Mouse (Mus musculus) kidney, adult 2 months (tissue): ENCODE results near the gene Tab1. TPM values are rescaled to one million over a fixed set of nuclear protein-coding genes. Genes with fewer than 3 reads are reported as not detected.

Experiments used
- DNase-seq: peaks from one replicate; pipeline ENCODE4 v3.0.0; 2021
- H3K27ac ChIP-seq: fragments of 200-500 bp; 2 replicates; pipeline ENCODE4 v1.5.1; 2012; ENCODE audit warnings: low read depth, low read length, control low read depth, inconsistent platforms; ENCODE audit not compliant: insufficient read depth
- H3K27me3 ChIP-seq: fragments of 200-500 bp; replicated peaks from 2 replicates; pipeline ENCODE4 v1.6.1; 2012; ENCODE audit warnings: mild to moderate bottlenecking, moderate library complexity, low read length, inconsistent platforms; ENCODE audit not compliant: control insufficient read depth, insufficient read depth
- H3K36me3 ChIP-seq: fragments of 200-500 bp; 2 replicates; pipeline ENCODE4 v1.6.1; 2012; ENCODE audit warnings: mild to moderate bottlenecking, moderate library complexity, low read length, inconsistent platforms; ENCODE audit not compliant: control insufficient read depth, insufficient read depth
- H3K4me1 ChIP-seq: fragments of 200-500 bp; 2 replicates; pipeline ENCODE4 v1.6.1; 2011; ENCODE audit warnings: low read length; ENCODE audit not compliant: control insufficient read depth, insufficient read depth
- H3K4me3 ChIP-seq: fragments of 200-500 bp; 2 replicates; pipeline ENCODE4 v1.5.1; 2011; ENCODE audit warnings: mild to moderate bottlenecking, low read depth, low read length, control low read depth; ENCODE audit not compliant: insufficient read depth
- CTCF ChIP-seq: fragments of 200-500 bp; conservative IDR thresholded peaks from 2 replicates; pipeline ENCODE4 v1.5.1; 2011; ENCODE audit warnings: low read depth, mild to moderate bottlenecking, control low read depth, low read length, moderate library complexity, mixed read lengths; ENCODE audit not compliant: insufficient read depth, insufficient read length
- POLR2A ChIP-seq: fragments of 200-500 bp; IDR thresholded peaks from one replicate; pipeline ENCODE4 v1.6.1; 2011; ENCODE audit warnings: low read depth, low read length, control low read depth
- WGBS: fragments of 180-500 bp; shearing (Covaris S2); methylation state at CpG from one replicate; pipeline ENCODE4 v1.1.7; 2018; 5-methylcytosine and 5-hydroxymethylcytosine counted together
- polyA plus RNA-seq: library from polyadenylated mRNA; depleted of rRNA; stranded (reverse); fragments of >200 nt; gene quantifications from 2 replicates; pipeline ENCODE4 v1.2.3, GENCODE M21; 2012

Gene Tab1
- polyA plus RNA-seq, 1 experiment = 26.7 TPM

GRCm38 (mm10) chr15:80162401-80162964 is 29.6 kb downstream of the Tab1 start:
- H3K36me3 ChIP-seq = no peaks in the 10 kb centered on the region; the same call in 1 of the 2 replicates
- TF ChIP-seq POLR2A (no peak), CTCF (no peak)
- H3K27ac ChIP-seq = no peak overlapping the region
- WGBS = 79% methylated on average over 4 of the region's 4 CpGs
- no peak for DNase-seq
- no peak overlapping the region for H3K4me3 ChIP-seq
- H3K4me1 ChIP-seq = peaks cover 34% of the 10 kb centered on the region
- H3K27me3 ChIP-seq = no peaks in the 10 kb centered on the region

DNA sequence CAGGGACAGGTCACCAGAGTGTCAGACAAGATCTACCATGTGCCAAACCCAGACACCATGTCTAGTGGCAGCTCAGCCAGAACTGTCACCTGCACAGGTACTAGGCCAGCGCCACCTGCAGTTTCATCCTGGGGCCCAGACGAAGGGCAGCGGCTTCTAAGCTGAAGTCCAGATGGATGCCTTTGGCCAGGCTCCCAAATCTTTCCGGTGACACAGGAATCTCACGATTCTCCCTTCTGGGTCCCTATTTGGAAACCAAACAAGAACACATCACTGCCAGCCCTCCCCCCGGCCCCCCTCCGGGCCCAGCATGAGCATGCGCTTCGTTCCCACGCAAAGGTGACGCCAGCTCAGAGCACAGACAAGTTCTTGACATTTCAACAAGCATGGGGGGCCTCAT is 30.3 kb downstream of the Tab1 start:
- no peak for DNase-seq
- TF ChIP-seq CTCF = no peak
- no peak for TF ChIP-seq POLR2A
- H3K4me3 ChIP-seq = no peak overlapping the region
- H3K36me3 ChIP-seq = no peaks in the 10 kb centered on the region; the same call in 1 of the 2 replicates
- H3K27ac ChIP-seq = no peak overlapping the region
- H3K4me1 ChIP-seq = peaks cover 28% of the 10 kb centered on the region
- no peaks in the 10 kb centered on the region for H3K27me3 ChIP-seq
- WGBS = 82% methylated on average over 11 of the region's 11 CpGs

DNA sequence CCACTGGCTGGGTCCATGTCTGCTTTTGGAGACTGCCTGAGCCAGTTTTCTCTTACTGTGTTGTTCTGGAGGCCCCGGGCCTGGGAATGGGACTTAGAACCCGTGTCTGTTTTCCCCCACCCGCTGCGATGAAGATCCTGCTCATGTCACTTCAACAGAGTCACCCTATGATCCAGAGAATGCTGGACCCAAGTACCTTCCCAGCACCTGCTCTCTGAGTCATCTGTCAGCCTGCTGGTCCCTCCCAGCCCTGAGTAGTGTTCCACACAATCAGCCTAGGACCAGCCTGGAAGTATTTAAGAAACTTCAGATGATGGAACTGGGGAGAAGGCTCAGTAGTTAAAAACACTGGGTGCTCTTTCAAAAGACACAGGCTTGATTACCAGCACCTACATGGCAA is 30.8 kb downstream of the Tab1 start:
- Histone ChIP-seq H3K4me1 (peaks cover 25% of the 10 kb centered on the region), H3K27me3 (no peaks in the 10 kb centered on the region), H3K36me3 (no peaks in the 10 kb centered on the region; the same call in 1 of the 2 replicates), H3K27ac (no peak overlapping the region), H3K4me3 (no peak overlapping the region)
- 93% methylated on average over 4 of the region's 4 CpGs for WGBS
- TF ChIP-seq CTCF (no peak), POLR2A (no peak)
- no peak for DNase-seq

DNA sequence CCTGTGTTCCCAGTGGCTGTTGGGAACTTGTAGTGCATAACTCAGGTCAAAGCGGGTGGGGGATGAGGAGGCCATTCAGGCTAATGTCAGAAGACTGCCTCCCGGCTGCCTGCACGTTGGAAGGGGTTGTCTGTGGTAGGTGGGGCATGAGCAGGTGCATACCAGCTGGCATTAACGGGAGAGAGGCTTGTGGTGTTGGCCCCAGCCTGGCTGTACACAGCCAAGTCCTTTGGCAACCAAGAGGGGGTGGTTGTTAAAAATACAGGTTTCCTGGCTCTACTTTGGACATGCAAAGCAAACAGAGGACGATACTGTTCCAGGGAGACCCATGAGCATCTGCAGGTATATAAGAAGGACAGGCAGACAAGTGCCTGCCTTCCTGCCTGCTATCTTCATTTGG is 32.5 kb downstream of the Tab1 start:
- Histone ChIP-seq H3K4me3 (no peak overlapping the region), H3K4me1 (peaks cover 9% of the 10 kb centered on the region), H3K36me3 (no peaks in the 10 kb centered on the region; the same call in 1 of the 2 replicates), H3K27ac (no peak overlapping the region), H3K27me3 (no peaks in the 10 kb centered on the region)
- WGBS = 41% methylated on average over 5 of the region's 5 CpGs
- no peak for DNase-seq
- no peak for TF ChIP-seq CTCF
- no peak for TF ChIP-seq POLR2A

GRCm38 (mm10) chr15:80169484-80169883 is 36.6 kb downstream of the Tab1 start:
- no peak for TF ChIP-seq POLR2A
- TF ChIP-seq CTCF = no peak
- peaks cover 10% of the 10 kb centered on the region; the same call in 1 of the 2 replicates for H3K4me1 ChIP-seq
- 83% methylated on average over 1 of the region's 1 CpGs for WGBS
- H3K27ac ChIP-seq = no peak overlapping the region
- no peaks in the 10 kb centered on the region for H3K36me3 ChIP-seq
- H3K4me3 ChIP-seq = no peak overlapping the region
- DNase-seq = no peak
- H3K27me3 ChIP-seq = no peaks in the 10 kb centered on the region

- 46% methylated on average over 4 of the region's 4 CpGs for WGBS
- Histone ChIP-seq H3K4me3 (no peak overlapping the region), H3K4me1 (peaks cover 10% of the 10 kb centered on the region; the same call in 1 of the 2 replicates), H3K27me3 (no peaks in the 10 kb centered on the region), H3K27ac (no peak overlapping the region), H3K36me3 (no peaks in the 10 kb centered on the region)
- peak; percentile 88 for DNase-seq
- TF ChIP-seq POLR2A = no peak
- no peak for TF ChIP-seq CTCF
Observed at GRCm38 (mm10) chr15:80170357-80170756, 37.4 kb downstream of the Tab1 start.

DNA sequence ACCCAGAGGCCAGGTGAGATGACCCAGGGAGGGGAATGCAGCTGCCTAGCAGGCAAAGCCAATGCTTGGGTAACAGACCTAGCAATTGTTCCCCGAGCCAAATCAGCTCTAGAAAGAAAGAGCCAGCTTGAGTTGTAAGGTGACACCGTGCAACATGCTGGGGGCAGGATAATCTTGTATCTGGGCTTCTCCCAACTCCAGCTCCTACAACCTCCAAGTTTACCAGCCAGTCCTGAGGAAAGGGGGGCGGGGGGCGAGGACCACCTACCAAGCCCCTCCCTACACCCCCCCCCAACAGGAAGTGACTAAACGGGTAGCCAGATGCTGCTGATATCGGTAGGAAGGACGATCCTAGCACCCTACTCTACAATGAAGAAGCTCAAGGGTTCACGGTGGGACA is 38.4 kb downstream of the Tab1 start:
- H3K4me3 ChIP-seq = peak overlapping the region; percentile 37; the same call in 1 of the 2 replicates
- H3K4me1 ChIP-seq = peaks cover 10% of the 10 kb centered on the region; the same call in 1 of the 2 replicates
- no peaks in the 10 kb centered on the region for H3K36me3 ChIP-seq
- no peak for TF ChIP-seq CTCF
- no peak for TF ChIP-seq POLR2A
- H3K27ac ChIP-seq = peak overlapping the region; percentile 71
- H3K27me3 ChIP-seq = no peaks in the 10 kb centered on the region
- DNase-seq = no peak
- WGBS = 28% methylated on average over 8 of the region's 8 CpGs
